Mouse (Mus musculus): Measurements from ENCODE around the gene Milr1.
A peak's percentile ranks its signal among the peaks of the same experiment; 100 is the strongest.
"Not testable (repeated sequence)": the region's sequence is repeated elsewhere in the genome, so short reads cannot be mapped to it uniquely, and the experiment has no call there.

The Milr1 gene

GRCm38 (mm10) chr11:106751039-106752018 is at the start of gene Milr1:
Milr1 (plus strand) TSS chr11:106751226.
- DNase-seq: peak; percentile 29

GRCm38 (mm10) chr11:106701589-106701988 is 49.4 kb upstream of the Milr1 start:
- DNase-seq: no peak

GRCm38 (mm10) chr11:106702584-106702983 is 48.4 kb upstream of the Milr1 start:
- DNase-seq: no peak

GRCm38 (mm10) chr11:106703931-106704330 is 47.1 kb upstream of the Milr1 start:
- no peak for DNase-seq

- no peak for DNase-seq
These were observed 46.5 kb upstream of the Milr1 start for GRCm38 (mm10) chr11:106704399-106705111.

GRCm38 (mm10) chr11:106706212-106706611 is 44.8 kb upstream of the Milr1 start:
- DNase-seq: no peak

- no peak for DNase-seq
These were observed 43.9 kb upstream of the Milr1 start for GRCm38 (mm10) chr11:106707085-106707484.

- DNase-seq: no peak
These were observed 43.2 kb upstream of the Milr1 start for GRCm38 (mm10) chr11:106707866-106708265.

GRCm38 (mm10) chr11:106709227-106709985 is 41.6 kb upstream of the Milr1 start:
- no peak for DNase-seq

- DNase-seq: no peak
These were observed 40.2 kb upstream of the Milr1 start for GRCm38 (mm10) chr11:106710789-106711188.

- no peak for DNase-seq
These were observed 36.0 kb upstream of the Milr1 start for GRCm38 (mm10) chr11:106715066-106715465.

GRCm38 (mm10) chr11:106716568-106716967 is 34.5 kb upstream of the Milr1 start:
- no peak for DNase-seq

- no peak for DNase-seq
These were observed 30.6 kb upstream of the Milr1 start for GRCm38 (mm10) chr11:106720379-106720778.

- no peak for DNase-seq
These were observed 28.1 kb upstream of the Milr1 start for GRCm38 (mm10) chr11:106722831-106723361.

- DNase-seq: peak; percentile 23
These were observed 27.4 kb upstream of the Milr1 start for GRCm38 (mm10) chr11:106723611-106724125.

- no peak for DNase-seq
These were observed 26.7 kb upstream of the Milr1 start for GRCm38 (mm10) chr11:106724176-106724915.

GRCm38 (mm10) chr11:106724916-106725235 is 26.1 kb upstream of the Milr1 start:
- not testable (repeated sequence) for DNase-seq

GRCm38 (mm10) chr11:106727967-106728366 is 23.1 kb upstream of the Milr1 start:
- no peak for DNase-seq

GRCm38 (mm10) chr11:106728402-106729366 is 22.3 kb upstream of the Milr1 start:
- DNase-seq: no peak

- DNase-seq: no peak
These were observed 21.4 kb upstream of the Milr1 start for GRCm38 (mm10) chr11:106729656-106730055.

- no peak for DNase-seq
These were observed 20.3 kb upstream of the Milr1 start for GRCm38 (mm10) chr11:106730714-106731113.

Measured in thymus, postnatal 14 days (tissue).